Mouse (Mus musculus) brain, embryonic 14.5 days (tissue): ENCODE data around the gene Insrr. TPM values are rescaled to one million over a fixed set of nuclear protein-coding genes. Genes with fewer than 3 reads are reported as not detected.
"Not testable (repeated sequence)": the region's sequence is repeated elsewhere in the genome, so short reads cannot be mapped to it uniquely, and the experiment has no call there.

Experiments used
- DNase-seq: peaks from one replicate; pipeline ENCODE4 v3.0.0-alpha.2; 2011; ENCODE audit warnings: low read depth
- CTCF ChIP-seq: fragments of 200-500 bp; IDR thresholded peaks from 2 replicates; pipeline ENCODE4 v1.5.1; 2012; ENCODE audit warnings: inconsistent platforms, mild to moderate bottlenecking, moderate library complexity, borderline replicate concordance; ENCODE audit not compliant: insufficient read depth, insufficient read length; ENCODE audit errors: extremely low read depth
- POLR2A ChIP-seq: fragments of 200-500 bp; IDR thresholded peaks from 2 replicates; pipeline ENCODE4 v1.6.1; 2012; ENCODE audit warnings: mild to moderate bottlenecking, inconsistent platforms, borderline replicate concordance; ENCODE audit not compliant: poor library complexity, insufficient read depth, insufficient read length, severe bottlenecking; ENCODE audit errors: extremely low read depth
- polyA plus RNA-seq: library from polyadenylated mRNA; depleted of rRNA; stranded (reverse); fragments of >200 nt; gene quantifications from 2 replicates; pipeline ENCODE4 v1.2.3, GENCODE M21; 2012

Gene Insrr
- polyA plus RNA-seq, 1 experiment: 1.7 TPM

- DNase-seq: no peak
- TF ChIP-seq CTCF (no peak), POLR2A (no peak)
These were observed 12.7 kb downstream of the Insrr start for GRCm38 (mm10) chr3:87809322-87809962.

- DNase-seq: no peak
- TF ChIP-seq CTCF: no peak
- TF ChIP-seq POLR2A: no peak
These were observed 14.5 kb downstream of the Insrr start for GRCm38 (mm10) chr3:87811297-87811696.

- no peak for DNase-seq
- no peak for TF ChIP-seq POLR2A
- TF ChIP-seq CTCF: no peak
These were observed 15.7 kb downstream of the Insrr start for GRCm38 (mm10) chr3:87812413-87812812.

GRCm38 (mm10) chr3:87812873-87813272, 16.1 kb downstream of the Insrr start:
- no peak for TF ChIP-seq POLR2A
- TF ChIP-seq CTCF: no peak
- DNase-seq: no peak

DNA sequence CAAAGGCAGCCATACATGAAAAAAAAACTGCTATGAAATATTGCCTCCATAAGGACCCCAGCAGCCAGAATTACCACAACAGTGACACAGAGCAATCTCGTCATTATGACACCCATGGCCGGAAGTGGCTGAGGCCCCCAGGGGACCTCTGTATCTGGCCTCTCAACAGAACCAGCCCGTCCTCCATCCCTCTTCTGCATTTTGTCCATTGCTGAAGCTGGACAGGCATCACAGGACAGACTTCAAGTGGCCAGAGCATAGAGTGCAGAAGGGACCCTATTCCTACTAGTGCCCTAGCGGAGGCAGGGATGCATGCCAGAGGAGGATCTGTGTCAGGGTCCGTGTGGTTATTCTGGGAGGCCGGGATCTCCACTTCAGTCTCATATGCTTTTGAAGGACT, 19.4 kb downstream of the Insrr start:
- DNase-seq: no peak
- TF ChIP-seq CTCF: no peak
- no peak for TF ChIP-seq POLR2A

DNA sequence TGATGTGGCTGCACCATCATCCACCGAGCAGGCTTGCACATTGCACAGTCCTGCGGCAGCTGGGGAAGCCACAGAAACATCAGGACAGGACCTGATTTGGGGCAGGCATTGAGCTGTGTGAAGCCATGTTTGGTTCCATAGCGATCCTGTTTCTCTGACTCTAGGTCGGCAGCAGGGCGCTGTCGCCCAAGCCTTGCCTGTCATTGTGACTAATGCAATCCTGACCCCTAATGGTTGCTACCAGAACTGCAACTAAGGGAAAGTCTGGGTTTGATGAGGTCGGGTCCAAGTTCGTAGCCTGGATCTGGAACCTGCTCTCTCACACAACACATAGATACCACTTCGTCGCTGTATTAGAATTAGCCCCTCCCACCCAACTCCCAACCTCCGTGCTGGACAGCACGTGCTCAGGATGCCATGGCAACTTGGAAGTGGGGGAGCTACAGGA, 19.9 kb downstream of the Insrr start:
- TF ChIP-seq CTCF: peak; percentile 88
- no peak for TF ChIP-seq POLR2A
- peak; percentile 86 for DNase-seq

GRCm38 (mm10) chr3:87818226-87818625, 21.5 kb downstream of the Insrr start:
- TF ChIP-seq CTCF: no peak
- TF ChIP-seq POLR2A: no peak
- DNase-seq: peak; percentile 37

DNA sequence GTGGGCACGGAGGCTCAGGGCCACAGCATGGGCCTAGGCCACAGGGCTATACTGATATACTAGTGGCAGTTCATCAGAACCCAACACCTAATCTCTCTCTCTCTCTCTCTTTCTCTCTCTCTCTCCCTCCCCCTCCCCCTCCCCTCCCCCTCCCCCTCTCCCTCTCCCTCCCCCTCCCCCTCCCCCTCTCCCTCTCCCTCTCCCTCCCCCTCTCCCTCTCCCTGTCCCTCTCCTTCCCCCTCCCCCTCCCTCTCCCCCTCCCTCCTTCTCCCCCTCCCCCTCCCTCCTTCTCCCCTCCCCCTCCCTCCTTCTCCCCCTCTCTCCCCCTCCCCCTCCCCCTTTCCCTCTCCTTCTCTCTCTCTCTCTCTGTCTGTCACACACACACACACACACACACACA, 27.5 kb downstream of the Insrr start, which contains the start of gene Pear1:
Gene Pear1 (minus strand): TSS at position 101 of the 400 bp plus-strand sequence.
- not testable (repeated sequence) for DNase-seq

DNA sequence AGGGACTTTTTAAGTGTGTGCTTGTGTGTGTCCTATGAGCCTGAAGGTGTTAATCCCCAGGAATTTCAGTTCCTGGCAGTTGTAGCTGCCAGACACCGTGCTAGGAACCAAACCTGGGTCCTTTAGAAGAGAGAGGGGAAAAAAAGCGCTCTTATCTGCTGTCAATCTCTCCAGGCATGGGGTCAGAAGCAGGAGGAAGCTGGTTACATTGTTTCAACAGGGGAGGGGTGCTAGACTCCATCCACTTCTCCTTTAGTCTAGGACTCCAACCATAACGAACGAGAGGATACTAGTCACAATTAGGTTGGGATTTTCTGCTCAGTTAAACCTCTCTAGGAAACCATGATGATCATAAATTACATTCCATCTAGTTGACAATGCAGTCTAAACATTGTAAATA, 31.7 kb downstream of the Insrr start:
- DNase-seq: no peak
- TF ChIP-seq POLR2A: no peak
- TF ChIP-seq CTCF: no peak

DNA sequence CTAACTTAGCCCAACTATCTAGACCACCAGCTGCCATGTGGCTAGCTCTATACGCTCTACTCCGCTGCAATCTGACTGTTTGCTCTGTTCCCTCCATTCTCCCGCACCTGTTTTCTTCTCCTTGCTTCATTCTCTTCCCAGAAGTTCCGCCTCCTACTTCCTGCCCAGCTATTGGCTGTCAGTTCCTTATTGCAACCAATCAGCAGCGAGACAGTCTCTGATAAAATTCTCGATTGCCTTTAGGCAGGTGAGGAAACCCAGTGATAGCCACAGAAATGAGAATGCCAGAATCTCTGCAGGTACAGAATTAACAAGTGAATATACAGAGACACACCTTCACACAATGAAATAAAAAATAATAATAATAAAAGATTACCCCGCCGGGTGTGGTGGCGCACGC, 32.3 kb downstream of the Insrr start:
- TF ChIP-seq POLR2A (no peak), CTCF (no peak)
- no peak for DNase-seq

GRCm38 (mm10) chr3:87832109-87832859, 35.5 kb downstream of the Insrr start:
- DNase-seq: no peak
- TF ChIP-seq CTCF (no peak), POLR2A (no peak)

DNA sequence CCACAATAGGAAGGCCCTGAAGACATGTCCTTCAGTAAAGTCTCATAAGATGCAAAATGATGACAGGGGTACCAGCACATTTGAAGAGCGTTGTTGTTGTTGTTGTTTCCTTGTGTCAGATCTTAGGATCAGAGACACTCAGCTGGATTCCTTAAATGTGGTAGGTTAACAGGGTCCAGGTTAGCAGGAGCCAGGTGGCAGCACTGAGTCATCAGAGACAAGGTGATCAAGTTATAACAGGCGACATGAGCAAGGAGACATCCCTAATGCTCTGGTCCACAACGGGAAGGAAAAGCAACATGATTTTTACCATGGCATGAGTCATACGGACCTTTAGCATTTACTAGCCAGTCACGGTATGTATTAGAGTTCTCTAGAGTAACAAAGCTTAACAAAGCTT, 36.7 kb downstream of the Insrr start:
- TF ChIP-seq POLR2A (no peak), CTCF (no peak)
- DNase-seq: no peak
